Mouse (Mus musculus): ENCODE data around the gene Pgap1. TPM values are rescaled to one million over a fixed set of nuclear protein-coding genes. Genes with fewer than 3 reads are reported as not detected.

Pgap1 gene
- polyA plus RNA-seq, 1 experiment: 1.4 TPM

- no peaks in the 10 kb centered on the region for H3K27me3 ChIP-seq (ENCODE audit: control insufficient read depth, insufficient read depth, low read length)
- no peaks in the 10 kb centered on the region for H3K4me1 ChIP-seq (ENCODE audit: control insufficient read depth, insufficient read depth, low read length)
- no peak overlapping the region for H3K4me3 ChIP-seq (ENCODE audit: control insufficient read depth, low read depth, low read length)
- H3K36me3 ChIP-seq (ENCODE audit: control insufficient read depth, insufficient read depth, low read length): no peaks in the 10 kb centered on the region
- H3K27ac ChIP-seq (ENCODE audit: control insufficient read depth, insufficient read depth, low read depth, low read length): no peak overlapping the region
- TF ChIP-seq CTCF (IDR thresholded peaks at IDR 0.05; ENCODE audit: control insufficient read depth, insufficient read depth, insufficient replicate concordance, low read depth, low read length) (no peak), POLR2A (IDR thresholded peaks at IDR 0.05; ENCODE audit: control insufficient read depth, low read depth, low read length) (no peak)
Observed at GRCm38 (mm10) chr1:54480491-54480890, 77.0 kb downstream of the Pgap1 start.

DNA sequence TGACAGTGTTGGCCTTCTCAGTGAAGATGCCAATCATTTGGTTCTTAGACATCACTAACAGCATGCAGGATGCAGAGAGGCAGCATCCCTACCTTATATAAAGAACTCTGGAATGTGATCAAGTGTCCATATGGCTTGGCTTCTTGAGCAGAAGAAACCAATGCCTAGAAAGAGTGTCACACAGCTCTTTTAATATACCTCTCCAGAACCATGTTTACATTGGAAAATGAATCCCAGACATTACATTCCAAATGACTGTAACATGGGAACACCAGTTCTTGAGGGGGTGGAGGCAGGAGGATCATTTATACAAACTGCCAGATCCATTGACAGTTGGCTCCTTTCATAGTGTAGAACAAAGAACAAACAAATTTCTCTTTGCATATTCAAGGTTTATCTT, 88.8 kb downstream of the Pgap1 start:
- no peaks in the 10 kb centered on the region for H3K27me3 ChIP-seq (ENCODE audit: control insufficient read depth, insufficient read depth, low read length)

DNA sequence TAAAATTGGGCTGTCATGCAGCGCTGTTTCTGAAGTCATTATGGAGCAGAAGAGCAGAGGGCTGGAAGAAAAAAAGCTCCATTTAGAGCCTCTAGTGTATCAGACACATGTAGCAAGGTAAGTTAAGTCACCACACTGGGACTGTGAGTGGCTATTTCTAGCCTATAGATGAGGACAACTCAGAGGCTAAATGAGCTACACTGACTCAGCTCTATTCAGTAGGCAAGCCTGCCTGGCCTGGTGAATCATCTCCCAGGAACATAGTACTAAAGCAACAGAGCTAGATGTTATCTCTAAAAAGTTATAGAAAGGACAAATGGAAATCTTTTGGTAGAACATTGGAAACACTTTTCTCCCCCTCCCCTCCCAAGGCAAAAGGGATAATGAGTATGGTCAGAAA, 90.1 kb downstream of the Pgap1 start:
- Histone ChIP-seq H3K27ac (ENCODE audit: control insufficient read depth, insufficient read depth, low read depth, low read length) (no peak overlapping the region), H3K27me3 (ENCODE audit: control insufficient read depth, insufficient read depth, low read length) (no peaks in the 10 kb centered on the region), H3K4me3 (ENCODE audit: control insufficient read depth, low read depth, low read length) (no peak overlapping the region), H3K36me3 (ENCODE audit: control insufficient read depth, insufficient read depth, low read length) (no peaks in the 10 kb centered on the region), H3K4me1 (ENCODE audit: control insufficient read depth, insufficient read depth, low read length) (no peaks in the 10 kb centered on the region)
- TF ChIP-seq POLR2A (IDR thresholded peaks at IDR 0.05; ENCODE audit: control insufficient read depth, low read depth, low read length): no peak
- TF ChIP-seq CTCF (IDR thresholded peaks at IDR 0.05; ENCODE audit: control insufficient read depth, insufficient read depth, insufficient replicate concordance, low read depth, low read length): no peak

More for the DNA sequence above, 88.8 kb downstream of the Pgap1 start:
- Histone ChIP-seq H3K4me1 (ENCODE audit: control insufficient read depth, insufficient read depth, low read length) (no peaks in the 10 kb centered on the region), H3K4me3 (ENCODE audit: control insufficient read depth, low read depth, low read length) (no peak overlapping the region), H3K36me3 (ENCODE audit: control insufficient read depth, insufficient read depth, low read length) (no peaks in the 10 kb centered on the region), H3K27ac (ENCODE audit: control insufficient read depth, insufficient read depth, low read depth, low read length) (no peak overlapping the region)
- TF ChIP-seq POLR2A (IDR thresholded peaks at IDR 0.05; ENCODE audit: control insufficient read depth, low read depth, low read length) (no peak), CTCF (IDR thresholded peaks at IDR 0.05; ENCODE audit: control insufficient read depth, insufficient read depth, insufficient replicate concordance, low read depth, low read length) (no peak)

DNA sequence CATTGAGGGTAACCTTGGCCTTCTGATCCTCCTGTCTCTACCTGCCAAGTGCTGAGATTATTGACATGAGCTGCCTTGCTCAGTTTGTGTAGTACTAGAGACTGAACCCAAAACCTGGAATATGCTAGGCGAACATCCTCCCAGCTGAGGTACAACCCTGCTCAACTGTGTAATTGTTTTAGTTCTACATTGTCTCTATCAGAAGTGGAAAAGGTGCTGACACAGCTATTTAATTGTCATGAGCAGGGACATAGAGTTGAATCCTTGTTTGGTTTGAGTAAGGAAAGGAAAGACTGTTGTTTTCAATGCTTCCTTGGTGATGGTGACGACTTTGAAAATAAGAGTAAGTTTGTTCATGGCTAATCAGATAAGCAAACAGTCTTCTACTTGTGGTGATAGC, 105.4 kb downstream of the Pgap1 start:
- Histone ChIP-seq H3K36me3 (ENCODE audit: control insufficient read depth, insufficient read depth, low read length) (no peaks in the 10 kb centered on the region), H3K27me3 (ENCODE audit: control insufficient read depth, insufficient read depth, low read length) (no peaks in the 10 kb centered on the region), H3K4me3 (ENCODE audit: control insufficient read depth, low read depth, low read length) (no peak overlapping the region), H3K27ac (ENCODE audit: control insufficient read depth, insufficient read depth, low read depth, low read length) (no peak overlapping the region), H3K4me1 (ENCODE audit: control insufficient read depth, insufficient read depth, low read length) (no peaks in the 10 kb centered on the region)
- no peak for TF ChIP-seq CTCF (IDR thresholded peaks at IDR 0.05; ENCODE audit: control insufficient read depth, insufficient read depth, insufficient replicate concordance, low read depth, low read length)
- no peak for TF ChIP-seq POLR2A (IDR thresholded peaks at IDR 0.05; ENCODE audit: control insufficient read depth, low read depth, low read length)

DNA sequence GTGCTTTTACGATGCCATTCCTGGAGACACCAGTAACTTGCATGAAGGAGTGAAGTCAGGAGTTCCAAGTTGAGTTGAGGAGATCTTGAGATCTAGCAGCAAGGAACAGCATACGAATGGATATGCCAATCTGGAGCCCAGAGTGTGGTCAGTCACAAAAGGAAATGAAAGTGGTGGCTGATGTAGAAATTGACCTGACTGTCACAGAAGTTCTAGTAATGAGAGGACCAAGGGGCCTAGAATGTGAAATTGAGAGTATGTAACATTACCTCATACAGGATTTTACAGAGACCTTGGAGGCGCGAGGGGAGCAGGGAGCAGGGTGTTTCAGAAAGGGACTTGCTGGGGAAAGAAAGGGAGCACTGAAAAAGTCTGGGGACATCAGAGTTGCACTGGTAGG, 108.7 kb downstream of the Pgap1 start:
- H3K36me3 ChIP-seq (ENCODE audit: control insufficient read depth, insufficient read depth, low read length): no peaks in the 10 kb centered on the region
- H3K4me1 ChIP-seq (ENCODE audit: control insufficient read depth, insufficient read depth, low read length): no peaks in the 10 kb centered on the region
- no peak overlapping the region for H3K4me3 ChIP-seq (ENCODE audit: control insufficient read depth, low read depth, low read length)
- H3K27ac ChIP-seq (ENCODE audit: control insufficient read depth, insufficient read depth, low read depth, low read length): no peak overlapping the region
- TF ChIP-seq POLR2A (IDR thresholded peaks at IDR 0.05; ENCODE audit: control insufficient read depth, low read depth, low read length): no peak
- no peak for TF ChIP-seq CTCF (IDR thresholded peaks at IDR 0.05; ENCODE audit: control insufficient read depth, insufficient read depth, insufficient replicate concordance, low read depth, low read length)
- H3K27me3 ChIP-seq (ENCODE audit: control insufficient read depth, insufficient read depth, low read length): no peaks in the 10 kb centered on the region

- Histone ChIP-seq H3K36me3 (ENCODE audit: control insufficient read depth, insufficient read depth, low read length) (no peaks in the 10 kb centered on the region), H3K27me3 (ENCODE audit: control insufficient read depth, insufficient read depth, low read length) (no peaks in the 10 kb centered on the region), H3K27ac (ENCODE audit: control insufficient read depth, insufficient read depth, low read depth, low read length) (no peak overlapping the region), H3K4me1 (ENCODE audit: control insufficient read depth, insufficient read depth, low read length) (no peaks in the 10 kb centered on the region), H3K4me3 (ENCODE audit: control insufficient read depth, low read depth, low read length) (no peak overlapping the region)
- TF ChIP-seq POLR2A (IDR thresholded peaks at IDR 0.05; ENCODE audit: control insufficient read depth, low read depth, low read length) (no peak), CTCF (IDR thresholded peaks at IDR 0.05; ENCODE audit: control insufficient read depth, insufficient read depth, insufficient replicate concordance, low read depth, low read length) (no peak)
Observed at GRCm38 (mm10) chr1:54443641-54444040, 113.8 kb downstream of the Pgap1 start.

GRCm38 (mm10) chr1:54439080-54439476, 118.4 kb downstream of the Pgap1 start:
- Histone ChIP-seq H3K4me1 (ENCODE audit: control insufficient read depth, insufficient read depth, low read length) (peaks cover 2% of the 10 kb centered on the region; the same call in 1 of the 2 replicates), H3K36me3 (ENCODE audit: control insufficient read depth, insufficient read depth, low read length) (no peaks in the 10 kb centered on the region; the same call in 1 of the 2 replicates), H3K27ac (ENCODE audit: control insufficient read depth, insufficient read depth, low read depth, low read length) (no peak overlapping the region), H3K27me3 (ENCODE audit: control insufficient read depth, insufficient read depth, low read length) (no peaks in the 10 kb centered on the region), H3K4me3 (ENCODE audit: control insufficient read depth, low read depth, low read length) (peak overlapping the region; percentile 99)
- TF ChIP-seq CTCF (IDR thresholded peaks at IDR 0.05; ENCODE audit: control insufficient read depth, insufficient read depth, insufficient replicate concordance, low read depth, low read length): no peak
- no peak for TF ChIP-seq POLR2A (IDR thresholded peaks at IDR 0.05; ENCODE audit: control insufficient read depth, low read depth, low read length)

Data from testis, adult 2 months (tissue).